Mouse (Mus musculus): ENCODE measurements around the gene Vwa5b2. TPM values are rescaled to one million over a fixed set of nuclear protein-coding genes. Genes with fewer than 3 reads are reported as not detected.

The Vwa5b2 gene
- not detected in 2 replicates for total RNA-seq (2015; ENCODE audit: low replicate concordance)
- not detected in 2 replicates for total RNA-seq (2017; ENCODE audit: low replicate concordance)

- no peak for ATAC-seq (replicated peaks; ENCODE audit: low FRiP score, poor library complexity, severe bottlenecking)
Observed at GRCm38 (mm10) chr16:20589366-20589938, at the start of gene Vwa5b2. TSS of gene Vwa5b2 (plus strand) at chr16:20589471.

- no peak for ATAC-seq (replicated peaks; ENCODE audit: low FRiP score, poor library complexity, severe bottlenecking)
Observed at GRCm38 (mm10) chr16:20539649-20540048, 49.6 kb upstream of the Vwa5b2 start.

GRCm38 (mm10) chr16:20540438-20540837 lies 48.8 kb upstream of the Vwa5b2 start:
- ATAC-seq (replicated peaks; ENCODE audit: low FRiP score, poor library complexity, severe bottlenecking) = no peak

GRCm38 (mm10) chr16:20545696-20546095 lies 43.6 kb upstream of the Vwa5b2 start:
- ATAC-seq (replicated peaks; ENCODE audit: low FRiP score, poor library complexity, severe bottlenecking) = no peak

GRCm38 (mm10) chr16:20547423-20547822 lies 41.8 kb upstream of the Vwa5b2 start:
- no peak for ATAC-seq (replicated peaks; ENCODE audit: low FRiP score, poor library complexity, severe bottlenecking)

- peak; percentile 96 for ATAC-seq (replicated peaks; ENCODE audit: low FRiP score, poor library complexity, severe bottlenecking)
Observed at GRCm38 (mm10) chr16:20548096-20548948, 40.9 kb upstream of the Vwa5b2 start, which contains the start of gene Abcf3. TSS of gene Abcf3 (plus strand) at chr16:20548577.

- no peak for ATAC-seq (replicated peaks; ENCODE audit: low FRiP score, poor library complexity, severe bottlenecking)
Observed at GRCm38 (mm10) chr16:20549161-20549560, 40.1 kb upstream of the Vwa5b2 start.

- ATAC-seq (replicated peaks; ENCODE audit: low FRiP score, poor library complexity, severe bottlenecking) = no peak
Observed at GRCm38 (mm10) chr16:20551691-20552090, 37.6 kb upstream of the Vwa5b2 start.

GRCm38 (mm10) chr16:20552594-20552993 lies 36.7 kb upstream of the Vwa5b2 start:
- no peak for ATAC-seq (replicated peaks; ENCODE audit: low FRiP score, poor library complexity, severe bottlenecking)

- no peak for ATAC-seq (replicated peaks; ENCODE audit: low FRiP score, poor library complexity, severe bottlenecking)
Observed at GRCm38 (mm10) chr16:20555000-20555399, 34.3 kb upstream of the Vwa5b2 start.

- no peak for ATAC-seq (replicated peaks; ENCODE audit: low FRiP score, poor library complexity, severe bottlenecking)
Observed at GRCm38 (mm10) chr16:20557381-20557780, 31.9 kb upstream of the Vwa5b2 start.

- ATAC-seq (replicated peaks; ENCODE audit: low FRiP score, poor library complexity, severe bottlenecking) = no peak
Observed at GRCm38 (mm10) chr16:20565075-20565474, 24.2 kb upstream of the Vwa5b2 start.

GRCm38 (mm10) chr16:20589939-20590679 lies 838 bp downstream of the Vwa5b2 start:
- ATAC-seq (replicated peaks; ENCODE audit: low FRiP score, poor library complexity, severe bottlenecking) = no peak

GRCm38 (mm10) chr16:20590680-20591038 lies 1.4 kb downstream of the Vwa5b2 start:
- no peak for ATAC-seq (replicated peaks; ENCODE audit: low FRiP score, poor library complexity, severe bottlenecking)

- no peak for ATAC-seq (replicated peaks; ENCODE audit: low FRiP score, poor library complexity, severe bottlenecking)
Observed at GRCm38 (mm10) chr16:20591076-20591705, 1.9 kb downstream of the Vwa5b2 start.

GRCm38 (mm10) chr16:20595060-20595673 lies 5.9 kb downstream of the Vwa5b2 start:
- ATAC-seq (replicated peaks; ENCODE audit: low FRiP score, poor library complexity, severe bottlenecking) = no peak

GRCm38 (mm10) chr16:20595737-20596136 lies 6.5 kb downstream of the Vwa5b2 start:
- no peak for ATAC-seq (replicated peaks; ENCODE audit: low FRiP score, poor library complexity, severe bottlenecking)

- ATAC-seq (replicated peaks; ENCODE audit: low FRiP score, poor library complexity, severe bottlenecking) = no peak
Observed at GRCm38 (mm10) chr16:20596687-20597441, 7.6 kb downstream of the Vwa5b2 start.

- ATAC-seq (replicated peaks; ENCODE audit: low FRiP score, poor library complexity, severe bottlenecking) = no peak
Observed at GRCm38 (mm10) chr16:20600511-20600910, 11.2 kb downstream of the Vwa5b2 start.

Measured in erythroblast, adult 5-6 weeks (primary cell).